Mouse (Mus musculus) MEL (cell line): ENCODE data around the gene Bex6. TPM values are rescaled to one million over a fixed set of nuclear protein-coding genes. Genes with fewer than 3 reads are reported as not detected.
A peak's percentile ranks its signal among the peaks of the same experiment; 100 is the strongest.

Experiments
- DNase-seq: peaks from one replicate; pipeline ENCODE4 v3.0.0; 2011; ENCODE audit warnings: low read depth, low spot score
- H3K27ac ChIP-seq: 2 replicates; pipeline ENCODE4 v1.5.1; 2012; ENCODE audit warnings: low read depth, mild to moderate bottlenecking, control low read depth, low read length, moderate library complexity; ENCODE audit not compliant: control insufficient read depth
- H3K27me3 ChIP-seq, 2 experiments: fragments of 150-350 bp in 1 of 2; sonication (generic) in 1 of 2; 2 replicates each; pipeline ENCODE4 v1.6.1; 2012; ENCODE audit warnings: low read length in 2 of 2, mild to moderate bottlenecking in 2 of 2, improper control_type of control experiment in 1 of 2, moderate library complexity in 1 of 2; ENCODE audit not compliant: insufficient read depth in 2 of 2, control insufficient read depth in 1 of 2
- H3K36me3 ChIP-seq, 2 experiments: 2 replicates each; pipeline ENCODE4 v1.6.1; 2012 to 2014; ENCODE audit warnings: low read length in 2 of 2, improper control_type of control experiment in 1 of 2, inconsistent platforms in 1 of 2, mild to moderate bottlenecking in 1 of 2; ENCODE audit not compliant: insufficient read depth in 2 of 2, control insufficient read depth in 1 of 2
- H3K4me1 ChIP-seq, 2 experiments: fragments of 150-350 bp in 1 of 2; sonication (generic) in 1 of 2; 2 replicates each; pipeline ENCODE4 v1.6.1; 2012; ENCODE audit warnings: low read length in 2 of 2, improper control_type of control experiment in 1 of 2, mild to moderate bottlenecking in 1 of 2; ENCODE audit not compliant: insufficient read depth in 2 of 2, control insufficient read depth in 1 of 2
- H3K4me3 ChIP-seq, 2 experiments: fragments of 150-350 bp in 1 of 2; sonication (generic) in 1 of 2; 2 replicates each; pipeline ENCODE4 v1.5.1; 2012; ENCODE audit warnings: low read depth in 2 of 2, low read length in 2 of 2, mild to moderate bottlenecking in 2 of 2, moderate library complexity in 2 of 2, control low read depth in 1 of 2, improper control_type of control experiment in 1 of 2; ENCODE audit not compliant: control insufficient read depth in 1 of 2, insufficient read depth in 1 of 2
- H3K79me2 ChIP-seq: 2 replicates; pipeline ENCODE4 v1.6.1; 2012; ENCODE audit warnings: mild to moderate bottlenecking, low read length, moderate library complexity; ENCODE audit not compliant: control insufficient read depth, poor library complexity, insufficient read depth
- H3K9ac ChIP-seq: 2 replicates; pipeline ENCODE4 v1.6.1; 2012; ENCODE audit warnings: low read depth, mild to moderate bottlenecking, control low read depth, low read length, moderate library complexity; ENCODE audit not compliant: control insufficient read depth, poor library complexity, severe bottlenecking
- H3K9me3 ChIP-seq: fragments of 150-350 bp; sonication (generic); replicated peaks from 2 replicates; pipeline ENCODE4 v1.6.1; 2012; ENCODE audit warnings: mild to moderate bottlenecking, low read length, improper control_type of control experiment, moderate library complexity; ENCODE audit not compliant: insufficient read depth
- BHLHE40 ChIP-seq: IDR thresholded peaks from 2 replicates; pipeline ENCODE4 v1.6.1; 2012; ENCODE audit warnings: low read depth, mild to moderate bottlenecking, inconsistent platforms, low read length, improper control_type of control experiment, borderline replicate concordance
- CHD2 ChIP-seq: IDR thresholded peaks from 2 replicates; pipeline ENCODE4 v1.6.1; 2011; ENCODE audit warnings: low read length, improper control_type of control experiment
- ELF1 ChIP-seq: IDR thresholded peaks from 2 replicates; pipeline ENCODE4 v1.6.1; 2014; ENCODE audit warnings: low read depth, mild to moderate bottlenecking, inconsistent platforms, low read length, improper control_type of control experiment, moderate library complexity
- EP300 ChIP-seq, 2 experiments: IDR thresholded peaks; 2 replicates each; pipeline ENCODE4 v1.6.1; 2011; ENCODE audit warnings: improper control_type of control experiment in 2 of 2, low read length in 2 of 2, low read depth in 1 of 2, mild to moderate bottlenecking in 1 of 2
- GABPA ChIP-seq: IDR thresholded peaks from 2 replicates; pipeline ENCODE4 v1.6.1; 2012; ENCODE audit warnings: low read depth, mild to moderate bottlenecking, inconsistent platforms, low read length, improper control_type of control experiment, moderate library complexity
- HCFC1 ChIP-seq: IDR thresholded peaks from 2 replicates; pipeline ENCODE4 v1.6.1; 2012; ENCODE audit warnings: low read depth, mild to moderate bottlenecking, inconsistent platforms, low read length, improper control_type of control experiment, moderate library complexity
- JUND ChIP-seq: IDR thresholded peaks from 2 replicates; pipeline ENCODE4 v1.6.1; 2011; ENCODE audit warnings: low read depth, mild to moderate bottlenecking, improper control_type of control experiment, low read length
- KAT2A ChIP-seq: conservative IDR thresholded peaks from 2 replicates; pipeline ENCODE4 v1.6.1; 2012; ENCODE audit warnings: low read depth, low read length, improper control_type of control experiment, inconsistent platforms
- MAFK ChIP-seq: IDR thresholded peaks from 2 replicates; pipeline ENCODE4 v1.6.1; 2011; ENCODE audit warnings: low read depth, mild to moderate bottlenecking, low read length, improper control_type of control experiment, borderline replicate concordance
- MAZ ChIP-seq: IDR thresholded peaks from 2 replicates; pipeline ENCODE4 v1.6.1; 2012; ENCODE audit warnings: low read depth, mild to moderate bottlenecking, inconsistent platforms, low read length, improper control_type of control experiment
- MXI1 ChIP-seq: IDR thresholded peaks from 2 replicates; pipeline ENCODE4 v1.6.1; 2011; ENCODE audit warnings: mild to moderate bottlenecking, low read depth, low read length, improper control_type of control experiment
- MYC ChIP-seq: IDR thresholded peaks from 2 replicates; pipeline ENCODE4 v1.6.1; 2011; ENCODE audit warnings: low read depth, mild to moderate bottlenecking, low read length, improper control_type of control experiment, moderate library complexity
- NRF1 ChIP-seq: IDR thresholded peaks from 2 replicates; pipeline ENCODE4 v1.6.1; 2014; ENCODE audit warnings: low read depth, mild to moderate bottlenecking, inconsistent platforms, low read length, improper control_type of control experiment, moderate library complexity; ENCODE audit not compliant: poor library complexity, insufficient read depth, severe bottlenecking
- POLR2A ChIP-seq, 2 experiments: IDR thresholded peaks; 2 replicates each; pipeline ENCODE4 v1.6.1; 2011 to 2012; ENCODE audit warnings: low read length in 2 of 2, mild to moderate bottlenecking in 2 of 2, control low read depth in 1 of 2, improper control_type of control experiment in 1 of 2, low read depth in 1 of 2, moderate library complexity in 1 of 2; ENCODE audit not compliant: control insufficient read depth in 1 of 2, insufficient read depth in 1 of 2, poor library complexity in 1 of 2
- POLR2AphosphoS2 ChIP-seq: IDR thresholded peaks from 2 replicates; pipeline ENCODE4 v1.6.1; 2011; ENCODE audit warnings: low read length, improper control_type of control experiment
- POLR2AphosphoS5 ChIP-seq: IDR thresholded peaks from 2 replicates; pipeline ENCODE4 v1.6.1; 2012; ENCODE audit warnings: low read depth, borderline replicate concordance, mild to moderate bottlenecking, inconsistent platforms, low read length, moderate library complexity, mixed read lengths
- RAD21 ChIP-seq: IDR thresholded peaks from 2 replicates; pipeline ENCODE4 v1.6.1; 2011; ENCODE audit warnings: mild to moderate bottlenecking, low read depth, low read length, improper control_type of control experiment
- RCOR1 ChIP-seq: IDR thresholded peaks from 2 replicates; pipeline ENCODE4 v1.6.1; 2012; ENCODE audit warnings: low read depth, mild to moderate bottlenecking, inconsistent platforms, low read length, improper control_type of control experiment
- SIN3A ChIP-seq: IDR thresholded peaks from 2 replicates; pipeline ENCODE4 v1.6.1; 2012; ENCODE audit warnings: low read length, improper control_type of control experiment, inconsistent platforms
- TAL1 ChIP-seq: IDR thresholded peaks from 2 replicates; pipeline ENCODE4 v1.6.1; 2012; ENCODE audit warnings: mild to moderate bottlenecking, inconsistent platforms, low read length, moderate library complexity, mixed read lengths
- TBP ChIP-seq: IDR thresholded peaks from 2 replicates; pipeline ENCODE4 v1.8.0; 2011; ENCODE audit warnings: low read depth, low read length, improper control_type of control experiment
- TCF12 ChIP-seq: IDR thresholded peaks from 2 replicates; pipeline ENCODE4 v1.6.1; 2014; ENCODE audit warnings: low read depth, mild to moderate bottlenecking, inconsistent platforms, low read length, improper control_type of control experiment, moderate library complexity
- ZC3H11A ChIP-seq: IDR thresholded peaks from 2 replicates; pipeline ENCODE4 v1.6.1; 2012; ENCODE audit warnings: low read depth, mild to moderate bottlenecking, inconsistent platforms, low read length, improper control_type of control experiment
- ZMIZ1 ChIP-seq: IDR thresholded peaks from 2 replicates; pipeline ENCODE4 v1.6.1; 2012; ENCODE audit warnings: low read depth, mild to moderate bottlenecking, inconsistent platforms, low read length, improper control_type of control experiment, moderate library complexity
- polyA plus RNA-seq, 2 experiments: library from polyadenylated mRNA; stranded (reverse) in 1 of 2; unstranded in 1 of 2; fragments of >175 nt in 1 of 2; fragments of >200 nt in 1 of 2; gene quantifications; 2 replicates each; pipeline versions ENCODE4 v1.2.1 to v1.2.4; 2012; ENCODE audit warnings: low replicate concordance in 2 of 2, low read depth in 1 of 2; ENCODE audit not compliant: insufficient read length in 2 of 2, insufficient read depth in 1 of 2, missing spikeins in 1 of 2
- total RNA-seq: library from RNA; depleted of rRNA; stranded (reverse); fragments of 300-350 nt; gene quantifications from 2 replicates; pipeline ENCODE4 v1.2.3, GENCODE M21; 2012

Bex6 gene
- total and polyA plus RNA-seq, 3 experiments, result not detected

GRCm38 (mm10) chr16:32130190-32130826 is 49.3 kb upstream of the Bex6 start (continued):
- TF ChIP-seq ZMIZ1 (peak; percentile 62; the same call in 1 of the 2 replicates), RCOR1 (0 out of 2 replicates have a peak, but pooled peaks have one; percentile 68), ZC3H11A (no peak), MAFK (no peak), HCFC1 (peak; percentile 84), TAL1 (no peak), SIN3A (peak; percentile 75; the same call in 1 of the 2 replicates), KAT2A (no peak; the same call in 1 of the 2 replicates), ELF1 (peak; percentile 96), JUND (no peak), POLR2AphosphoS5 (peak; percentile 22; the same call in 1 of the 2 replicates)
- TF ChIP-seq, all 39 proteins: peak for 21

DNA sequence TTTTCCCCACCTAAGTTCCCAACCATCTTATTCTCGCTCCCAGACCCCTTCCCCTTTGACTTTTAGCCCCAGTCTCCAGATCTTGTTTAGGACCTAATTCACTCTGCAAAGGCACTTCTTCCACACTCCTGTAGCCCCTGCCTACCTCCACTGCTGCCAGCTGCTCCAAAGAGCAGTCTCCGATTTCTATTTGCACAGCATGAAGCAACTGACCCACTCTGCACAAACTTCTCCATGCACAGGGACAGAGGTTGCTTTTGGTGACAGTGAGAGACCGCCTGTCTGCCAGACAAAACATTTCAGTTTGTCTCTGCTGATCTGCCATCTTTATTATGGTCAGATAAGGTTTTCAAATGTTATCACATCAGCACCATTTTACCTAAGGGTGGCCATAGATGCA is 46.5 kb upstream of the Bex6 start:
- TF ChIP-seq HCFC1, result no peak
- TF ChIP-seq BHLHE40, result no peak
- TF ChIP-seq TCF12, result no peak
- no peak for TF ChIP-seq MXI1
- TF ChIP-seq MAZ, result no peak
- no peak for TF ChIP-seq MYC
- TF ChIP-seq EP300 (IDR thresholded peaks at IDR 0.05; ENCODE audit: low read depth in 1 of 2, low read length in 2 of 2), result no peak
- no peak for TF ChIP-seq GABPA
- TF ChIP-seq POLR2AphosphoS2, result no peak
- TF ChIP-seq ELF1, result no peak
- TF ChIP-seq POLR2A (IDR thresholded peaks at IDR 0.05; ENCODE audit: control insufficient read depth in 1 of 2, insufficient read depth in 1 of 2, low read depth in 1 of 2, low read length in 2 of 2, poor library complexity in 1 of 2), result no peak
- TF ChIP-seq CHD2, result no peak
- TF ChIP-seq TBP, result no peak
- no peak for TF ChIP-seq RAD21
- TF ChIP-seq POLR2AphosphoS5, result no peak
- TF ChIP-seq NRF1, result no peak
- peaks cover 0 to 9% of the 10 kb centered on the region in 2 experiments; a peak in 2 of 4 replicates for H3K4me1 ChIP-seq

More for the DNA sequence above, 46.5 kb upstream of the Bex6 start:
- H3K4me3 ChIP-seq, result no peak overlapping the region
- H3K79me2 ChIP-seq, result no peaks in the 10 kb centered on the region; the same call in 1 of the 2 replicates
- H3K27ac ChIP-seq, result no peak overlapping the region
- H3K36me3 ChIP-seq, result peaks cover 0 to 11% of the 10 kb centered on the region in 2 experiments; a peak in 2 of 4 replicates
- no peak overlapping the region for H3K9ac ChIP-seq
- no peak for DNase-seq
- no peaks in the 10 kb centered on the region for H3K9me3 ChIP-seq
- H3K27me3 ChIP-seq, result no peaks in the 10 kb centered on the region
